Mouse (Mus musculus) mouse trophoblast stem cell (cell line): ENCODE data around the gene S1pr5.
"Not testable (repeated sequence)": the region's sequence is repeated elsewhere in the genome, so short reads cannot be mapped to it uniquely, and the experiment has no call there.

Experiments used
- in situ Hi-C, 2 experiments: fragments of 300-500 bp; cut with MseI, MboI; formaldehyde crosslinking; loops; 2 replicates in 1 of 2; 3 replicates in 1 of 2; pipeline ENCODE4 v1.15.1; 2025

Gene S1pr5

DNA sequence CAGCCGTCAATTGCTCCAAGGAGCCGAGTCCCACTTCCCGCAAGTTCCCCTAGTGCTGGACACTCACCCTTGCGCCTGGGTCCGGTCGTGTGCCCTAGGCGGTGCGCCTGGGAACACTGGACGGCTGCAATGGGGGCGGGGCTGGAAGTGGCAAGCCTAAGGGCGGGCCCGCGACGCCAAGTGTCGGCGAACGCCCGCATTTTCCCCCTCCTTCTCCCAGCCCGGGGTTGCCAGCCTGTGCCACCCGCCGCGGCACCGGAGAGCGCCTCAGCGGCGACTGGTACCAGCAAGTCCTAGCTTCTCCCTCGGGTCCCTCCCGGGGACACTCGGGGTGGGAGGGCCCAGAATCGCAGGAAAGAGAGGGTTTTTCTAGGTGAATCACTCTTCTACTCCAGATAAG lies at the start of gene S1pr5:
Gene S1pr5 (minus strand): TSS at position 118 of the 400 bp plus-strand sequence.
- in situ Hi-C loops, result no loop called here

DNA sequence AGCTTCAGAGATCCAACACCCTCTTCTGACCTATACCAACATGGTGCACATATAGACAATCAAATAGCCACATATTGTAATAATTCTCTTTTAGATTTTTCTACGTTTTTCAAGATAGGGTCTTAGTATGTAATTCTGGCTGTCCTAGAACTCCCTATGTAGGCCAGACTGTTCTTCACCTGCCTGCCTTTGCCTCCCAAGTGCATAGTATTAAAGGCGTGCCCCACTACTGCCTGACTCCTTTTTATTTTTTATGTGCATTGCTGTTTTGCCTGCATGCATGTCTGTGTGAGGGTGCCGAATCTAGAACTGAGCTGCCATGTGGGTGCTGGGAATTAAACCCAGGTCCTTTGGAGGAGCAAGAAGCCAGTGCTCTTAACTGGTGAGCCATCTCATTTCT lies 44.0 kb upstream of the S1pr5 start:
- in situ Hi-C loops, result no loop called here

DNA sequence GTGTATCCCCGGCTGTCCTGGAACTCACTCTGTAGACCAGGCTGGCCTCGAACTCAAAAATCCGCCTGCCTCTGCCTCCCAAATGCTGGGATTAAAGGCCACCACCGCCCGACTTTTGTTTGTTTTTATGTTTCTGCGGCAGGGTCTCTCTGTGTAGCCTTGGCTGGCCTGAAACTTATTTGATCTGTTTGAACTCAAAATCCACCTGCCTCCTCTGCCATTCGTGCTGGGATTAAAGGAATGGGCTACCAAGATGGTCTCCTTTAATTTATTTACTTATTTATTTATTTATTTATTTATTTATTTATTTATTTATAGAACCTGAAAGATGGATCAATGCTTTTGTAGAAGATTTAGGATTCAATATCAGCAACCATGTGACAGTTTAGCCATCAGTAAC lies 43.6 kb upstream of the S1pr5 start:
- in situ Hi-C loops, result not testable (repeated sequence)

DNA sequence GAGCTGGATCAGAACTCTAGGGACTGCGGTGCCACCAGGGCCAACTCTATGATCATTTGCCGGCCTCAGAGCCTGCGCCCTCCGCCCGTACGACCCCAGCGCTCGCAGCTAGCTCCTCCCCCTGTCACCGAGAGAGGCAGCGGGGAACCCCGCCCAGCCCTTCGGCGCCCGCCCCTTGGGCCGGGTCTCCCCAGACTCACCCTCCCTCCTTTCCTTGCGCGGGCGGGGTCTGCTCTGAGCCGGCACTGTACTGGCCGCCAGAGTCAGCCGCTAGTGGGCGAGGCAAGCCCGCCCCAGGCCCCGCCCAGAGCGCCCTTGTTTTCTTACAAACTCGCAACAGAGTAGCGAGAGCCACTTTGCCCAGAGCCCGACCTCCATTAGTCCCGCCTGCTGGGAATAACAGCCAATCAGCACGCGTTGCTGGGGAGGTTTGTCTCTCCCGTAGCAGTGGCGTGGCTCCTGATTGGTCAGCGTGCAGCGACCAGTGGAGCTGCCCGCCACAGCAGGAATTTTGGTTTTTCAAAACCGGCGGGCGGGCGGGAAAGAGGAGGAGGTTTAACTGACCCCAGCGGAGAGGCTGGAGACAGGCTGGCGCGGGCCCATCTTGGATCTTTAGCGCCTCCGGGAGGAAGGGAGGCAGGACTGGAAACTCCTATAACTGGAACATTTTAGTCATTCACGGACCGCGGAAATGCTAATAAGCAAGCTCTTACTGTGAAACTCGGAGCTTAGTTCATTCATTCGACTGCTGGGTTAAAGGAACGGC lies 43.0 kb upstream of the S1pr5 start, which contains the start of gene Cdkn2d:
Gene Cdkn2d (minus strand): TSS at position 386 of the 766 bp plus-strand sequence.
- in situ Hi-C loops, result no loop called here

DNA sequence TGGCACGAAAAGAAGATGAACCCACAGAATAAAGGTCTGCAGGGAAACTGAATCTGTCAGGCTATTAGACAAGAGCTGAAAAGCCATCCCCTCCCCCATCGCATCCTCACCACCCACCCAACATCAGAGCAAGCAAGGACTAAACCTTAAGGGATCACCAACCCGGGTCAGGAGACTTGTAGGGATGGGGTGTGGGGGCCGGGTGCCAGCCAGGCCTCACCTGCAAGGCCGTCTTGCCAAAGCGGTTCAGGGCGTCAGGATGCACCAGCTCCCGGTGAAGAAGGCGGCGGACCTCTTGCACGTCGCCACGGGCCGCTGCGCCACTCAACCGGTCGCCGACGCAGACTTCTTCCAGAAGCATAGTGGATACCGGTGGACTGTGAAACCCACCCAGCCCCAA lies 42.3 kb upstream of the S1pr5 start:
- in situ Hi-C loops, result no loop called here

DNA sequence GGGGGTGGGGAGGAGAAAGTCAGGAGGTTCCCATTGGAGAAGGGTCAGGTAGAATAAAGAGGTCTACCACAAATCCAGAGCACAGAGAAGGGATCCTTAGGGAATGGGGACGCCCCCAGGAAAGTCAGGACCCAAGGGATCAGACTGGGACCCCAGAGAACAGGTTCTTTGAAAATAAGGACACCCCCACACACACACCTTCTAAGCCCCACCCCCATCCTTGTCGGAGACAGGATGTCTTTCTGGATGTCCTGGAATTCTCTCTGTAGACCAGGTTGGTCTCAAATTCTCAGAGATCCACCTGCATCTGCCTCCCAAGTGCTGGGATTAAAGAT lies 41.1 kb upstream of the S1pr5 start:
- in situ Hi-C loops, result no loop called here

DNA sequence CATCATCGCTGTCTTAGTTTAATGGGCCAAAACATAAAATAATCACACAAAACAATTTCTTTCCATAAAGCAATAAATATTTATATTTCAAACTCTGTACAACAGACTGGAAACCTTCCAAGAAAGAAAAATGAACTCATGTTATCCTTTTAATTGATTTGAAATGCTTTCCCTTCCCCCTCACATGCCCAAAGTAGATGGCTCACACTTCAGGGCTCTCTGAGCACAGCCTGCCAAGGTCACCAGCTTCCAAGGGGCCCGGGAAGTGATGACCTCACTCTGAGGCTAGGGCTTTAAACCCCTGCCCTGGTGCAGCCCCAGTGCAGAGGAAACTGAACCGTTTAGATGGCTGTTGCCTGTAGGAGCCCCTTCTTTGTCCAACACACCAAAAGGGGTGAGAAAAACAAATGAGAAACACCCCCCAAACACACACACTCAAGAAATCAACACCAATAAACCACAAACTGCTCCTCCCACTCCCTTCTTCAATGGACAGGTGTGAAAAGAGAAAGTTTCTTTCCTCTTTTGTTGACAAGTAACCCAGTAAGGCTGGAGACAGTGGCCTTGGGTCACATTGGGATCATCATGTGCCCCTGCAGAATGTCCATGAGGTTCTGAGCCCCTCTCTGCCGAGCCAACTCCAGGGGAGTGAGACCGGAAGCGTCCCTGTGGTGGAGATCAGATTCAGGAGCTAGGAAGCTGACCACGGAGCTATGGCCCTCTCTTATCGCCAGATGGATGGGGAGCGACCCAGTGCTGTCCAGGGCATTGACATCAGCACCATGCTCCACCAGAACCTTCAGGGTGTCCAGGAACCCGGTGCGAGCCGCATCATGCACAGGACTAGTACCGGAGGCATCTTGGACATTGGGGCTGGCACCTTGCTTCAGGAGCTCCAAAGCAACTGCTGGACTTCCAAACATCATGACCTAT lies 40.4 kb upstream of the S1pr5 start:
- in situ Hi-C loops, result no loop called here

DNA sequence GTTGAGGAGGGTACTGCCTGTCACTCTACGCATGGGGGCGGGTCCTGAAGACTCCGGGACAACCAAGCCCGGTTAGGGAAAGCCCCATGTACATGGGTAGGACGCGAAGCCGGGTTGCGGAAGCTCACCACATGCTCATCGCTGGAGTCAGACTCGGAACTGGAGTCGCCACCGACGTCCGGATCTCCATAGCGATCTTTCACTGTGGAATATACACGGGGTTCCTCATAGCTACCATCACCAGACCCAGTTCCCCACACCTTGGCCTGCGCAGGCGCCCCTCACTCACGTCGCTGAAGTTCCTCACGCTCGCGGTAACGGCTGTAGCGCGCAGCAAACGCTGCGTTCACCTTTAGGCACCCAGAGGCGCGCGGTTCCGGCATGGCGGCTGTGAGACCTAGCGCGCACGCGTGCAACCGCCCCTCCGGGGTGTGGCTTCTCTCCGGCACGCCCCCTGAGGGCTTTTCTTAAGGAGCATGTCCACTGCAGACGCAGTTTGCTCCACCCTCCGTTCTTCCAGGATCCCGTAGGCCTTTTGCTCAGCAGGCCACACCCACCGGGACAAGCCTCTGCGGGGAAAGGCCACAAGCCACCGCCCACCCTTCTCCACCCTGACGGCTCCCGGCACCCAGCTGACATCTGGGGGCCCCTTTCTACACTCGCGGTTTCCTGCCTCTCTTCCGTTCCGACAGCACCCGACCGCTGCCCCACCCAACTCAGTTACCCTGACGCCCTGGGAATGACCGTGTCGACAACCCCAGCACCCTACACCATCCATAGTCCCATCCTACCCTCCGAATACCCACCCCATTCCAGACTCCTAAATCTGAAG lies 39.5 kb upstream of the S1pr5 start, which contains the start of gene Kri1:
Gene Kri1 (minus strand): TSS at position 399 of the 832 bp plus-strand sequence.
- in situ Hi-C loops, result no loop called here

DNA sequence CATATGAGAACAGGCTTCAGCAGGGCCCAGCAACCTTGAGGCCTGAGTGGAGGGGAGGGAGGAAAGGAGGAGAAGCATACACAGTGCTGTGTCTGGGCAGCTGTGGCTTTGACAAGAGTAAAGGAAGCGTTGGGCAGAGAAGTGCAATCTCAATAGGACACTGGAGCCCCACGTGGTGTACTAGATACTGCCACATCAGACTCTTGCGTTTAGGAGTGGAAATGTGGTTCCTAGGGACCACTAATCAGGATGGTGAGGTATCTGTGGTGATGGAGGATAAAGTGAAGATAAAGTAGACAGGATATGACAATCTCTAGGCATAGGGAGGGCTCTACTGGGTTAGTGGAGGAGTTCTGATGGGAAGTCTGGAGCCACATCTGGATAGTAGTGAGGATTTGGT lies 38.5 kb upstream of the S1pr5 start:
- in situ Hi-C loops, result no loop called here

DNA sequence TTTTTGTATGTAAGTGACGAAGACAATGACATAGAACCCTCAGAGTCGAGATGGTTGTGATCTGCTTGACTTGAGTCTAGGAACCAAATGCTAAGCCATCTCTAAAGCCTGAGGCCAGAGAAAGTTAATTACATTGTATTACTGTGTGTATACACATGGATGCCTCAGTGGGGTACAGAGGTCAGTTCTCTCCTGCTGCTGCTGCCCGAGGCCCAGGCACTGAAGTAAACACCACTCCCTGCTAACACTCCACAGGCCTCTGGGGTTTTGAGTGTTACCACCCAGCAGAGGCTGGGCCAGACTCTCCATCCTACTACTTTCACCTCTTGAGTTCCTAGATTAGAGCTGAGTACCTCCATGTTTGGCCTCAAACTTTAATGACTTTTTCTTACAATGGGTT lies 35.8 kb upstream of the S1pr5 start:
- in situ Hi-C loops, result no loop called here

DNA sequence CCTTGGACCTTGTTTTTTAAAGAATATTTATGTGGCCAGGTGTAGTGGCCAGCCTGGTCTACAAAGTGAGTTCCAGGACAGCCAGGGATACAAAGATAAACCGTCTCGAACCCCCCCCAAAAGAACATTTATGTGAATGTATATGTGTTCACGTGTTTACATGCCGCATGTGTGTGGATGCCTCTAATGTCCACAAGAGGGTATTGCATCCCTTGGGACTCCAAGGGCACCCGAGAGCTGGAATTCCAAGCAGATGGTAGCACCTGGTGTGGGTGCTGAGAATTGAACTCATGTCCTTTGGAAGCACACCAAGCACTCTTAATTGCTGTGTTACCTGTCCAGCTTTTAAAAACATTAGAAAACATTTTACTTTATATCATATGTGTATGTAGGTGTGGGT lies 35.3 kb upstream of the S1pr5 start:
- in situ Hi-C loops, result no loop called here

DNA sequence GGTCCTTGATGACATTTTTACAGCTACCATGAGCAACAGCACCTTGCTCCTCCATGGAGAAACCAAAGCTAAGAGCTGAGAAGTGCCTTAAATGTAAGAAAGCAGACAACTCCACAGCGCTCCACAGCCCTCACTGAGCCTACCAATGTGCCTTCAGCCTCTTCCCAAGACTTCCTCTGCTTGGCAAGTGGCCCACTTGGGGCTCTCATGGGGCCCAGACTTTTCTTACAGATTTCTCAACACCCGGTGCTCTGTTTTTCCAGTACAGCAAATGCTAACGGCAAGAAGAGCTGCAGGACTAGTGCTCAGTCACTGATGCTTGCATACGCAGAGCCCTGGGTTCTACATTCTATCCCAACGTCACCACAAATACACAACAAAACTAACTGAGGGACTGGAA lies 29.5 kb upstream of the S1pr5 start:
- in situ Hi-C loops, result no loop called here

DNA sequence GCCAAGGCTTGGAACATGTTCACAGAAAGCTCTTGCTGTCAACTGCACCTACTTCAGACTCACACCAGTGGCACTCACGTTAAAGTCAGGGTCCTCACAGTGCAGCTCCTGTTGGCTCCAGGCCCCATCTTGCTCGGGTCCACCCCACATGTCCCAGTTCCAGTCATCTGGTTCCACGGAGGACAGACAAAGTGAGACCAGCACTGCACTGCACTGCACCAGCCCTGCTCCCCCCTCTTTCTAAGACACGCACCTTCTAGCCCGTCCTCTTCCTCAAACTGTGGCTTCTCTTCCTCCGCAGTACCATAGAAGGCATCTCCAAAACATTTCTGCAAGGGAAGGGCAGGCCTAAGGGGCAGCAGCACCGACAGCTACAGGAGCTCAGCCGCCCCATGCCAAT lies 28.1 kb upstream of the S1pr5 start:
- in situ Hi-C loops, result no loop called here

DNA sequence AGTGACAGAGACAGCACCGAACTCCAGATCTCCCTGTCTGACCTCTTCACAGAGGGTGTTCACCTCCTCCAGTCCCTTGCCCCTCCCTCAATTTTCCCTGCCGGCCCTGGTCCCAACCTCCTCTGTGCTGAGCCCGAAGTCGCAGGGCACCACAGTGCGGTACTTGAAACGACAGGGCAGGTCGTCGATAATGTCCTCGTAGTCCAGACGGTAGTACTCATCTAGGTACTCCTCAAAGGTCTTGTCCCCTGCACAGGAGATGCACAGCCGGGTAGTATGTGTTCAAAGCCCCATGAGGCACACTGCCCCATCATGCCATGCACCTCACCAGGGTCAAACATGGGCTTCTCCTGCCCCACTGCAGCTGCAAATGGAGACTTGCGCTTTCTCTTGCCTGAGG lies 27.5 kb upstream of the S1pr5 start:
- in situ Hi-C loops, result no loop called here

DNA sequence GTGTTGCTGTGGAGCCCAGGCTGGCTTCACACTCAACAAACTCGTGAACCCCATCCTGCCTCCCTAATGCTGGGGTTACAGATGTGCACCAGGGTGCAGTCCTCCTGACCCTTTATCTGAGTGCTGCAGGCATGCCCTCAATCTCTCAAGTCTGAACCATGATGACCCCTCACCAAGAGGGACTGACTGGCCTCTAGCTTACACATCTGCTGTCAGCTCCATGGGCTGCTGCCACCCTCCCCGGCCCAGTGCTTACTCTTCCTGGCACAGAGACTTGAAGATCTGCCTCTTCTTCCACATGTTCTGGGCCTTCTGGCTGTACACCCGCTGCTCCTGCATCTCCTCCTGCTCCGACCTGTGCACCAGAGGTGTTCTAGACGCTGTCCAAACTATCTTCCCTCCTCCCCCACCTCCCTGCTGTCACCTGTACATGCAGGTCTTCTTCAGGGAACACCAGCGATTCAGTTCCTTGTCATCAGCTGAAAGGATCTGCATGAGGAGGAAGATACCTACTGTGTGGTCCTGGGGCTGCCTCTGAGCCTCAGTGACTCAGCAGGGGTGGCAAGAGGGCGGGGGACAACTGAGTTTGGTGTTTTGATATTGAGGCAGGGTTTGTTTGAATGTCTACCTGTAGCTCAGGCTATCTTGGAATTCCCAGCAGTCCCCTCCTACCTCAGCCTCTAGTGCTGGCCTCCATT lies 26.9 kb upstream of the S1pr5 start:
- in situ Hi-C loops, result no loop called here

DNA sequence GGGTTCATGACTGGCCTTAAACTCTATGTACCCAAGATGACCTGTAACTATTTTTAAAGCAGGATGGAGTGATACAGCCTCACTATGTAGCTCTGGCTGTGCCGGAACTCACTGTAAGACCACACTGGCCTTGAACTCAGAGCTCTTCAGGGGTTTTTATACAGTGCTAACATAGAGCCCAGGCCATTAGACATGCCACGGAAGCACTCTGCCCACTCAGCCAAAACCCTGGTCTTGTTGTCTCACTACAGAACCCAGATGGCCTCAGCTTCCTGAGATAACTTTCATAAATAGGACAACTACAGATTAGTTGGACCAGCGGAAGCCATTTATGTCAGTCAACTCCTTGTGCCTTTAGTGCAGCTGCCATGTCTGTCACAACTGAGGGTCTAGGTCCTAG lies 26.1 kb upstream of the S1pr5 start:
- in situ Hi-C loops, result no loop called here

DNA sequence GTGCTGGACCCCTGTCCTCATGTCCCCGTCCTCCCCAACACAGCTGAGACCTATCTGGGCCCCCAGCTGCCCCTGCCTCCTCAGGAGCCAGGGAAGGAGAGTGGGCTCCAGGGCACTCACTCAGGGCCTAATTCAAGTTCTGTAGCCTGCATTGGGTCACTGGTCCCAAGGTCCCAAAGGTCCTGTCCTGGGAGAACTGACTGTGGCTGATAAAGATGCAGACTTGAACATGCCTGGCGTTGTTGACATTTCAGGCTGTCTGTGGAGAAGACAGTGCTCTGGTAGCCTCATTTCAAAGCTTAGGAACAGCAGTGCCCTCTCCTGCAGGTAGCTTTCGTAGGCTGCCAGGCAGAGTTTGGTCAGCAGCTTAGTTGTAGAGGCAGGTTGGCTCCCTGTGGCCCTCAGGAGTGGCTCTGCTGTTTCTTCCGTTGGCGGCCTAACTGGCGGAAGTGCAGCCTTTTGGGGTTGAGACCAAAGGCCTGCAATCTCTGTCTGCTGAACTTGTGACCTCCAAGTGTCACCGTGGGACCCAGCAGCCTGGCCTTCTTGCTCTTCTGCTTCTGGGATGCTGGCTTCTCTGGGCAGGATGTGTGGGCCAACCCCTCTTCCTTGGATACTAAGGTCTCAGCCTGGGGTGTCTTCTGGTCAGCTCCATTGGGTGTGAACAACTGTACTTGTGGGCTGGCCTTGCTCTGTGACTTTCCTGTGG lies 25.4 kb upstream of the S1pr5 start:
- in situ Hi-C loops, result no loop called here

DNA sequence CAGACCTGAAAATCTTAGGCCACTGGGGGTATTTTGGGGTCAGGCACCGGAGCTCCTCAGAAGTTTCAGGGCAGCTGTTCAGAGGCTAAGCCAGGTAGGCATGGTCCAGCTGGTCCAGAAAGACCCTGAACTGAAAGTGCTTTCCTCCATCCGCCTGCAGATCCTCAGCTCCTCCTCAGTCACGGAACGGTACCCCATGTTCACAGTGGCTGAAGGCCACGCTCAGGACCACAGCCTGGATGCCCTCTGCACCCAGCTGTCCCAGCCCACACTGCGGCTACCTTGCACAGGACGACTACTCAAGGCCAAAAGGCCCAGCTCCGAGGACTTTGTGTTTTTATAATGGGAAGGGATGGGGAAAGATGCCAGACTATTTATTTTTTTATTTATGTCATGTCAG lies 24.9 kb upstream of the S1pr5 start:
- in situ Hi-C loops, result no loop called here

DNA sequence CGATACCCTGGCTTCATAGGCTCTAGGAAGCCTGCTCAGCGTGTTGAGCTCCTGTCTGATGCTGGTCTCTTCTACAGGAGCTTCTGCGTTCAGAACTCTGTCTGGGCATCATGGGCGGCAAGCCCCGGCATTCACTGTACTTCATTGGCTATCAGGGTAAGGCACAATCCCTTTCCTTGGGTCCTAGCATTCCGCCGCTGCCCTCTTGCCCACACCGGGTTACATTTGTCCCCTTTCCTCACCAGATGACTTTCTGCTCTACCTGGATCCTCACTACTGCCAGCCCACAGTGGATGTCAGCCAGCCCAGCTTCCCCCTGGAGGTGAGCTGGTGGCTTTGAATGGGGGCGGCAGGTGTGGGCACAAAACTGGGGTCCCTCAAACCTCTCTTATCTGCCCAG lies 24.1 kb upstream of the S1pr5 start:
- in situ Hi-C loops, result no loop called here

DNA sequence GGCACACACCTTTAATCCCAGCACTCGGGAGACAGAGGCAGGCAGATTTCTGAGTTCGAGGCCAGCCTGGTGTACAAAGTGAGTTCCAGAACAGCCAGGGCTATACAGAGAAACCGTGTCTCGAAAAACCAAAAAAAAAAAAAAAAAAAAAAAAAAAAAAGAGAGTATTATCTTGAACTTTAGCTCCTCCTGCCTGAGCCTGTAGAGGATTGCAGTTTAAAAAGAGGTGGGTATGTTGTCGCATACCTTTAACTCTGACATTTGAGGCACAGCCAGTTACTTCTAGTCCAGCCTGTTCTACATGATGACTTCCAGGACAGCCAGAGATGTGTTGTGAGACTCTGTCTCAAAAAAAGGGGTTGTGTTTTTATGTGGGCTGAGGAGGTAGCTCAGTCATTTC lies 21.3 kb upstream of the S1pr5 start:
- in situ Hi-C loops, result not testable (repeated sequence)

DNA sequence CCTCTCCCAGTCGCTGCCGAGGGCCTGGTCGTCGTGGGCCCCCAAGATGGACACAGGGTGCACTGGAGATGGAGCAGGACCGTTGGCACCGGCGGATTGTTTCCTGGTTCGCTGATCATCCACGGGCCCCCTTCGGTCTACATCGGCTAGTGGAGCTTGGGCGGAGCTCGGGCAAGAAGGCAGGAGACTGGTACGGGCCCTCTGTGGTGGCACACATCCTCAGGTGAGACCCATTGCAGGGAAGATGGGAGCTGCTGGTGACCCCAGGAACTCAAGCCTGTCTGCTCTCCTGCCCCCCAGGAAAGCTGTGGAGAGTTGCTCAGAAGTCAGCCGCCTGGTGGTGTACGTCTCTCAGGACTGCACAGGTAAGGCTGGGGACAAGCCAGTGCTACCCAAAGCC lies 20.1 kb upstream of the S1pr5 start:
- in situ Hi-C loops, result no loop called here
